Mouse (Mus musculus): Measurements from ENCODE around the gene Fgf8. TPM values are rescaled to one million over a fixed set of nuclear protein-coding genes. Genes with fewer than 3 reads are reported as not detected.

Gene Fgf8
- total and polyA plus RNA-seq, 2 experiments, result not detected

- H3K4me1 ChIP-seq (ENCODE audit: control insufficient read depth, insufficient read depth, low read length), result peaks cover 18% of the 10 kb centered on the region
- peaks cover 10% of the 10 kb centered on the region for H3K27me3 ChIP-seq (ENCODE audit: control insufficient read depth, insufficient read depth, low read length)
- peak; percentile 88 for TF ChIP-seq CTCF (IDR thresholded peaks at IDR 0.05; ENCODE audit: low read depth, low read length)
- no peak for TF ChIP-seq POLR2A (IDR thresholded peaks at IDR 0.05; ENCODE audit: extremely low read depth, insufficient read depth, low read length)
- H3K36me3 ChIP-seq (ENCODE audit: control insufficient read depth, insufficient read depth, low read length), result peaks cover 2% of the 10 kb centered on the region; the same call in 1 of the 2 replicates
- 38% methylated on average over 11 of the region's 11 CpGs for WGBS
- H3K27ac ChIP-seq (replicated peaks; ENCODE audit: insufficient read depth, low read depth, low read length), result no peak overlapping the region
- H3K79me2 ChIP-seq (ENCODE audit: control insufficient read depth, insufficient read depth, low read length), result peaks cover 5% of the 10 kb centered on the region; the same call in 1 of the 2 replicates
- H3K9ac ChIP-seq (ENCODE audit: low read depth, low read length), result no peak overlapping the region
- DNase-seq (ENCODE audit: extremely low read depth, low read depth, low spot score), result peak; percentile 62
- no peak overlapping the region for H3K4me3 ChIP-seq (ENCODE audit: insufficient read depth, low read depth, low read length)
These were observed 4.5 kb upstream of the Fgf8 start for GRCm38 (mm10) chr19:45747028-45747867.

DNA sequence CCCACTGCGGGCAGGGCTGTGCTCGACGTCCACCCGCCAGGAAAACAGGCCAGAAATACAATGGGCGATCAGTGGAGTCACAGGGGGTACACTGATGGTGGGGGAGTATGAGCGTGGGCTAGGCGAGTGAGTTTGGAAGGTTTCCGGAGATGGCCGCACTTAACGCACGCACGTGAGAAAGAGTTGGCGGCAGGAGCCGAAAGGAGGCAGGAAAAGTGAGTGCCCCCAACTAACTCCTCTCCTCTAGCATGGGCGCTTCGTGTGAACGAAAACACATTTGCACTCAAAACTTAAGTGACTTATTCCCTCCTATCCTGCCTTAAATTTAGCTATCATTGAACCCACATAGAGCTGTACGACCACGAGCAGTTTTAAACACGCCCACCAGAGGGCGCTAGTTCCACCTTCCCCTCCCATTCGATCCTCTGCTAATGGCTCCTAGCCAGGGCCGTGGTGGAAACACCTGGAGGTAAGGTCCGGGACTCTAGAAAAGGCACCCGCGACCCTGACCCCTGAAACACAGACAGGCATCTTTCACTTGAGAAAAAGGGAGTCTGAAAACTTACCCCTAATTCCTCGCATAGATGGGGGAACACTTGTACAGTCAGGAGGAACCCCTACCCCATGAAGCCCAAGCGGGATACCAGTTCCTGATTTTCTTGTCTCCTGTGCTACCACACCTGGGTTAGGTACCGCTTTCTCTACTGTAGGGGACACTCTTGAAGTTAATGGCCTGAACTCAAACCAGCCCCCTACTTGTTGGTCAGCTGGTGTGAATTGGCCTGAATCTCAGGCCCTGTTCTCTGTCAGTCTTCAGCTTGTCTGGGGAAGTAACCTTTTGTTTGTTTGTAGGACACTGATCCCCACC is 3.7 kb upstream of the Fgf8 start:
- Histone ChIP-seq H3K9ac (ENCODE audit: low read depth, low read length) (no peak overlapping the region), H3K79me2 (ENCODE audit: control insufficient read depth, insufficient read depth, low read length) (peaks cover 5% of the 10 kb centered on the region; the same call in 1 of the 2 replicates), H3K4me1 (ENCODE audit: control insufficient read depth, insufficient read depth, low read length) (peaks cover 18% of the 10 kb centered on the region), H3K27ac (replicated peaks; ENCODE audit: insufficient read depth, low read depth, low read length) (no peak overlapping the region), H3K27me3 (ENCODE audit: control insufficient read depth, insufficient read depth, low read length) (peaks cover 17% of the 10 kb centered on the region), H3K4me3 (ENCODE audit: insufficient read depth, low read depth, low read length) (no peak overlapping the region), H3K36me3 (ENCODE audit: control insufficient read depth, insufficient read depth, low read length) (peaks cover under 1% of the 10 kb centered on the region; the same call in 1 of the 2 replicates)
- 14% methylated on average over 29 of the region's 29 CpGs for WGBS
- peak; percentile 49 for DNase-seq (ENCODE audit: extremely low read depth, low read depth, low spot score)
- TF ChIP-seq CTCF (IDR thresholded peaks at IDR 0.05; ENCODE audit: low read depth, low read length) (peak; percentile 85), POLR2A (IDR thresholded peaks at IDR 0.05; ENCODE audit: extremely low read depth, insufficient read depth, low read length) (no peak)

DNA sequence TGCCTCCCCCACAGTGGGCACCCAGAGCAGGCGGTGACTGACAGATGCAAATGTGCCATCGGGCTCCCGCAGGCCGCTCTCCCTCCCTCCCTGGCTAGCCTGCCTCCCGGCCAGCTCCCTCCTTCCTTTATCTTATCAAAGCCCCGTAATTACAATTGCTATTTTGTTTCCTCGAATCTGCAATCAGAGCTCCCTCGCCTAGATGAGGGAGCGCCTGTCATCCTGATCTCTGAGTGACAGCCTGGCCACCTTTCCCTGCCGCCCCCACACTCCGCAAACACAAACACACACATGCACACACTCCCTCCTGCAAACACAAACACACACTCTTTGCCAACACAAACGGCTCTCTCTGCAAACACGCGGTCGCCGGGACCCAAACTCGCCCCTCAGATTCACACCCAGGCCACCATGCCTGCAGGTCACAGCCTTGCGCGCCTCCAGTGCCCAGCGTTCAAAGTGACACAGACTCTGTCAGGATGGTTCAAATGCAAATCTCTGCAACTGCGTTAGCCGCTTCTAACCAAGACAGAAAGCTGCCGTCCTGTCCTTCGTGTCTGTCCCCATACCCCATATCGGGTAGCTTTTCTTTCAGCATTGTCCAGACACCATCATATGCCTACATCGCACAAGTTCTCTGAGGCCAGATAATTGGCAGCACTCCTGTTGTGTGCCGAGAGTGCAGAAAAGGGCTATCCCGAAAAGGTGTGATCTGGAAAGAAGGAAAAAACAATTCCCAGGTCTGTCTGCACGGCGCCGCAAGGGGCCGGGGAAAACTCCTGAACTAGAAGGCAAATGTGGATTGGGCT is 2.8 kb upstream of the Fgf8 start:
- Histone ChIP-seq H3K79me2 (ENCODE audit: control insufficient read depth, insufficient read depth, low read length) (peaks cover 5% of the 10 kb centered on the region; the same call in 1 of the 2 replicates), H3K36me3 (ENCODE audit: control insufficient read depth, insufficient read depth, low read length) (no peaks in the 10 kb centered on the region), H3K4me1 (ENCODE audit: control insufficient read depth, insufficient read depth, low read length) (peaks cover 18% of the 10 kb centered on the region), H3K27me3 (ENCODE audit: control insufficient read depth, insufficient read depth, low read length) (peaks cover 23% of the 10 kb centered on the region), H3K9ac (ENCODE audit: low read depth, low read length) (no peak overlapping the region), H3K27ac (replicated peaks; ENCODE audit: insufficient read depth, low read depth, low read length) (no peak overlapping the region), H3K4me3 (ENCODE audit: insufficient read depth, low read depth, low read length) (no peak overlapping the region)
- 7% methylated on average over 32 of the region's 32 CpGs for WGBS
- TF ChIP-seq POLR2A (IDR thresholded peaks at IDR 0.05; ENCODE audit: extremely low read depth, insufficient read depth, low read length), result no peak
- TF ChIP-seq CTCF (IDR thresholded peaks at IDR 0.05; ENCODE audit: low read depth, low read length), result no peak
- DNase-seq (ENCODE audit: extremely low read depth, low read depth, low spot score), result no peak

DNA sequence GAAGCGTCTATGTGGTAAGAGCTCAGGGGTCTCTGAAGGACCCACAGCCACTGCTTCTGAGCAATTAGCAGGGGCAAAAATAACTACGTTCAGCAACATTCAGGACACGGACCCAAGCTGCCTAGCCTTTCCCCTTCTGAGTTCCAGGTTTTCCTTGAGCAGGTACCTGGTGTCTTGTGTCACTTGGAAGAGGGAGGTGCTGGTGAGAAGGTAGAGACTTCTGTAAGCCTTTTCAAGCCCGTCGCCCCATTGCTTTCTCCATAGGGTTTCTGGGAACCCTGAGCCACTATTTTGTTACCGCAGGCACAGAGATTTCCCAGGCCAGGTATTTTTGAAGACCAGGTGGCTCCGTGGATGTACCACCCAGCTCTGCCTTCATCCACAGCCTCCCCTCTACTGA is 904 bp upstream of the Fgf8 start:
- H3K4me1 ChIP-seq (ENCODE audit: control insufficient read depth, insufficient read depth, low read length), result peaks cover 14% of the 10 kb centered on the region
- H3K27me3 ChIP-seq (ENCODE audit: control insufficient read depth, insufficient read depth, low read length), result peaks cover 23% of the 10 kb centered on the region
- 57% methylated on average over 7 of the region's 7 CpGs for WGBS

GRCm38 (mm10) chr19:45742984-45743575 is 365 bp upstream of the Fgf8 start:
- H3K36me3 ChIP-seq (ENCODE audit: control insufficient read depth, insufficient read depth, low read length), result no peaks in the 10 kb centered on the region
- DNase-seq (ENCODE audit: extremely low read depth, low read depth, low spot score), result no peak
- H3K27ac ChIP-seq (replicated peaks; ENCODE audit: insufficient read depth, low read depth, low read length), result no peak overlapping the region
- H3K9ac ChIP-seq (ENCODE audit: low read depth, low read length), result no peak overlapping the region
- no peak overlapping the region for H3K4me3 ChIP-seq (ENCODE audit: insufficient read depth, low read depth, low read length)
- H3K4me1 ChIP-seq (ENCODE audit: control insufficient read depth, insufficient read depth, low read length), result 0 out of 2 replicates have a peak, but pooled peaks cover 8% of the 10 kb centered on the region
- H3K79me2 ChIP-seq (ENCODE audit: control insufficient read depth, insufficient read depth, low read length), result no peaks in the 10 kb centered on the region
- no peak for TF ChIP-seq CTCF (IDR thresholded peaks at IDR 0.05; ENCODE audit: low read depth, low read length)
- no peak for TF ChIP-seq POLR2A (IDR thresholded peaks at IDR 0.05; ENCODE audit: extremely low read depth, insufficient read depth, low read length)
- 12% methylated on average over 25 of the region's 44 CpGs for WGBS
- H3K27me3 ChIP-seq (ENCODE audit: control insufficient read depth, insufficient read depth, low read length), result peaks cover 24% of the 10 kb centered on the region

More for the DNA sequence above, 904 bp upstream of the Fgf8 start:
- Histone ChIP-seq H3K4me3 (ENCODE audit: insufficient read depth, low read depth, low read length) (no peak overlapping the region), H3K79me2 (ENCODE audit: control insufficient read depth, insufficient read depth, low read length) (no peaks in the 10 kb centered on the region), H3K36me3 (ENCODE audit: control insufficient read depth, insufficient read depth, low read length) (no peaks in the 10 kb centered on the region), H3K9ac (ENCODE audit: low read depth, low read length) (no peak overlapping the region), H3K27ac (replicated peaks; ENCODE audit: insufficient read depth, low read depth, low read length) (no peak overlapping the region)
- DNase-seq (ENCODE audit: extremely low read depth, low read depth, low spot score), result no peak
- TF ChIP-seq POLR2A (IDR thresholded peaks at IDR 0.05; ENCODE audit: extremely low read depth, insufficient read depth, low read length), result no peak
- TF ChIP-seq CTCF (IDR thresholded peaks at IDR 0.05; ENCODE audit: low read depth, low read length), result no peak

All from liver, adult 2 months (tissue).